Mouse (Mus musculus) heart, adult 2 months (tissue): ENCODE measurements around the gene Tmppe.

ENCODE experiments used
- CTCF ChIP-seq: fragments of 200-600 bp; IDR thresholded peaks from 2 replicates; pipeline ENCODE4 v1.8.1; 2022; ENCODE audit warnings: antibody characterized with exemption, mild to moderate bottlenecking, moderate library complexity
- EP300 ChIP-seq: fragments of 200-500 bp; IDR thresholded peaks from 2 replicates; pipeline ENCODE4 v1.6.1; 2011; ENCODE audit warnings: low read depth, low read length, control low read depth; ENCODE audit not compliant: insufficient read depth
- POLR2A ChIP-seq: fragments of 200-500 bp; IDR thresholded peaks from 2 replicates; pipeline ENCODE4 v1.6.1; 2011; ENCODE audit warnings: mild to moderate bottlenecking, low read depth, low read length, control low read depth; ENCODE audit not compliant: insufficient read depth

GRCm38 (mm10) chr9:114446887-114447286, 46.0 kb downstream of the Tmppe start:
- TF ChIP-seq CTCF (no peak), POLR2A (no peak), EP300 (no peak)
